Mouse (Mus musculus) Patski (cell line): ENCODE measurements around the gene Olfr643. TPM values are rescaled to one million over a fixed set of nuclear protein-coding genes. Genes with fewer than 3 reads are reported as not detected.
"Not testable (repeated sequence)": the region's sequence is repeated elsewhere in the genome, so short reads cannot be mapped to it uniquely, and the experiment has no call there.

Experiments used
- ATAC-seq: fragments of 100-300 bp; one replicate; pipeline ENCODE4 v1.8.0; 2021
- CTCF ChIA-PET: fragments of 350-600 bp; sonication (Branson Sonifier 250); formaldehyde crosslinking; loops from one replicate; lab custom pipeline; 2022; ENCODE audit warnings: inconsistent platforms; lab: Charles Lee
- POLR2A ChIA-PET: fragments of 350-600 bp; sonication (Branson Sonifier 250); formaldehyde crosslinking; loops from one replicate; lab custom pipeline; 2022; ENCODE audit warnings: antibody characterized with exemption, inconsistent platforms; lab: Charles Lee
- DNase-seq: peaks from one replicate; pipeline ENCODE4 v3.0.0-alpha.2; 2011; ENCODE audit warnings: low read depth, low spot score
- H3K27me3 ChIP-seq: fragments of 371-371 bp; one replicate; pipeline ENCODE4 v1.5.1; 2021
- CTCF ChIP-seq: fragments of 100-300 bp; IDR thresholded peaks from one replicate; pipeline ENCODE4 v1.5.1; 2021
- in situ Hi-C: fragments of 300-500 bp; cut with MboI; formaldehyde crosslinking; loops from 3 replicates; pipeline ENCODE4 v1.11.1; 2018; ENCODE audit warnings: low pct_unique_long_range_greater_than_20kb, mixed read lengths
- polyA plus RNA-seq: library from polyadenylated mRNA; unstranded; gene quantifications from one replicate; pipeline ENCODE4 v1.2.3, GENCODE M21; 2021

Olfr643 gene
- polyA plus RNA-seq, 1 experiment from 2014 or later, result not detected

DNA sequence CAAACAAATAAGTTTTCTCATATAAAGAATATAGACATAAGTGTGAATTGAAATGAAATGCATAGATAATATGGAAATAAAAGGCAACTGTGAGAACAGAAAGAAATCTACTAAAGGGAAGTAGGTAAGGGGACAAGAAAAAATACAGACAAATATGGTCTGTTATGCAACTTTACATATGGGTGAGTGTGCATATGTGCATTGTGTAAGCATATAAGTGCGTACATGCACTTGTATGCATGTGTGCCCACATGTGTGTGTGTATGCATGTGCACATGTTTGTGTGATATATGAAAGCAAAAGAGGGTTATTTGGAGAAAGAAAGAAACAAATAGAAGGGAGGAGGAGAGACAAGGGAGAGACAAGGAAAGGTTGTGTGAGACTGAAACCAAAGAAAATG is 118.3 kb downstream of the Olfr643 start:
- TF ChIP-seq CTCF, result no peak
- in situ Hi-C loops, result no loop called here
- POLR2A ChIA-PET, result no interaction called here
- CTCF ChIA-PET, result no interaction called here
- no peaks in the 10 kb centered on the region for H3K27me3 ChIP-seq
- DNase-seq (no peak), ATAC-seq (no peak)

DNA sequence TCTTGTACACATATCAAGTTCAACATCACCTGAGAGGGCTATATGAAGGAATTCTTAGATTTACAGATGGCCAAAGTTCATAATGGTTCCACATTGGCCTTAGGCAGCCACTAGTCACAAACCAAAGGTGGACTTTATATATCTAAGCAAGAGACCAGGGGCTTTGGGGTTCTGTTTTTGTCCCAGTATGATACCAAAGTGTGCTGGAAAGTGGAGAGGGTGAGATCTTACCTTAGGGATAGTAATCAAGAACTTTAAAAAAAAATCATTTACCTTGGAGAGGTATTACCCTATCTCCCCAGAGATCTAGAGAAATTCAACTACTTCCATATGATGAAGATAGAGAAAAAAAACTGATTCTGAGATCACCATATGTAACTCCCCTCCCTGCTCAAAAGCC is 120.0 kb downstream of the Olfr643 start, which contains the start of gene Olfr639:
Gene Olfr639 (minus strand): TSS at position 101 of the 400 bp plus-strand sequence.
- TF ChIP-seq CTCF, result no peak
- ChIA-PET POLR2A (no interaction called here), CTCF (no interaction called here)
- no peaks in the 10 kb centered on the region for H3K27me3 ChIP-seq
- in situ Hi-C loops, result no loop called here
- DNase-seq, result no peak
- ATAC-seq, result no peak

GRCm38 (mm10) chr7:103999124-103999523 is 138.1 kb downstream of the Olfr643 start:
- ATAC-seq (no peak), DNase-seq (no peak)
- ChIA-PET CTCF (no interaction called here), POLR2A (no interaction called here)
- no peak for TF ChIP-seq CTCF
- no peaks in the 10 kb centered on the region for H3K27me3 ChIP-seq
- in situ Hi-C loops, result no loop called here

DNA sequence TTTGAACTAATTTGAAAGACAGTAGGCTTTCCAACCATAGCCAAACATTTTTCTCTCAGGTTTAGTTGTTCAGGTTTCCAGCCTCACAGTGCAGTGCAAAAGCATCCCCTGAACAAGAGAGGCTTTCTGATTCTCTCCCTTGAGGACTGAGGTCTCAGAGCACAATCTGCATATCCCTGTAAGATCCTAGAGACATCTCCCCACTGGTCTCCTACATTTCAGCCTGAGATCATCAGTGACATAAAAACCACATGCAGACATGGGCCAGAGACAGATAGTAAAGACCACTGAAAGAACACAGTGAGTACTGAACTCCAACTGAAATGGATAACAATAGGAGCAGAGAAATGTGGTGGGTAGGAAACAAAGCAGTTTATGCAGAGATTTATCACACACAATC is 138.8 kb downstream of the Olfr643 start, which contains the start of gene Olfr638:
Gene Olfr638 (plus strand): TSS at position 301 of the 400 bp plus-strand sequence.
- no peak for TF ChIP-seq CTCF
- in situ Hi-C loops, result no loop called here

DNA sequence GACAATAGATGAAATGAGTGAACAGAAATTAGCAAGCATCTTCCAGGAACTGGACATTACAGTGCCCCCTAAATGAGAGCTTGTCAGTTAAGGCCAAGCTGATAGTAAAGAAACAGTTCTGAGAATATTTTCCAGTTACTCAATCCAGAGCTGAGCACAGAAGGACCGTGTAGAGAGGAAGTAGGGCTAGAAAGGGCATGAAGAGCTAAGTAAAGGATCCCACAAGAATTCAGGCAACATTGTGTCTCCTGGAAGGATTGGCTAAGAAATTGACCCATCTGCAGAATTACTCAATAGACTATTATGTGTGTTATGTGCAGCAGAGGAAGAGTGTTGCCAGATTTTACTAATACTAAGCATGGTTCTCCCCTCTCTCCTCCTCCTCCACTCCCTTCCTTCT is 165.4 kb downstream of the Olfr643 start:
- no peak for TF ChIP-seq CTCF
- no peak for ATAC-seq
- ChIA-PET CTCF (no interaction called here), POLR2A (no interaction called here)
- in situ Hi-C loops, result no loop called here
- H3K27me3 ChIP-seq, result no peaks in the 10 kb centered on the region
- DNase-seq, result no peak

More for the DNA sequence above, 138.8 kb downstream of the Olfr643 start, which contains the start of gene Olfr638:
- no peaks in the 10 kb centered on the region for H3K27me3 ChIP-seq
- ChIA-PET CTCF (no interaction called here), POLR2A (no interaction called here)
- no peak for DNase-seq
- ATAC-seq, result no peak

- in situ Hi-C loops, result no loop called here
- no peak for ATAC-seq
These were observed 166.4 kb downstream of the Olfr643 start, which contains the start of gene Olfr635 for GRCm38 (mm10) chr7:103970852-103971251. Gene Olfr635, plus strand, starts transcription at chr7:103971152.

GRCm38 (mm10) chr7:103966873-103967272 is 170.3 kb downstream of the Olfr643 start:
- CTCF ChIA-PET, in situ Hi-C loops, H3K27me3 ChIP-seq, POLR2A ChIA-PET: not testable (repeated sequence)
- DNase-seq (peak; percentile 64), ATAC-seq (peak; percentile 79)

More at GRCm38 (mm10) chr7:103970852-103971251, 166.4 kb downstream of the Olfr643 start, which contains the start of gene Olfr635:
- ChIA-PET POLR2A (no interaction called here), CTCF (no interaction called here)
- no peak for DNase-seq
- H3K27me3 ChIP-seq, result no peaks in the 10 kb centered on the region
- TF ChIP-seq CTCF, result no peak

Other genes with a start within 250 kb of the Olfr643 start
- not detected for gene Olfr64, start 242.9 kb downstream of the Olfr643 start, polyA plus RNA-seq
- gene Olfr65, start 233.9 kb downstream of the Olfr643 start, polyA plus RNA-seq, result not detected
- gene Olfr631, start 208.6 kb downstream of the Olfr643 start, polyA plus RNA-seq, result not detected
- not detected for gene Olfr632, start 203.1 kb downstream of the Olfr643 start, polyA plus RNA-seq
- not detected for gene Olfr633, start 193.0 kb downstream of the Olfr643 start, polyA plus RNA-seq
- gene Olfr635, start 166.3 kb downstream of the Olfr643 start, polyA plus RNA-seq, result not detected
- not detected for gene Olfr638, start 138.7 kb downstream of the Olfr643 start, polyA plus RNA-seq
- 0.03 TPM for gene Olfr639, start 120.1 kb downstream of the Olfr643 start, polyA plus RNA-seq
- not detected for gene Olfr640, start 111.8 kb downstream of the Olfr643 start, polyA plus RNA-seq
- not detected for gene Olfr641, start 102.0 kb downstream of the Olfr643 start, polyA plus RNA-seq
- not detected for gene Olfr642, start 84.7 kb downstream of the Olfr643 start, polyA plus RNA-seq
- not detected for gene 4930516K23Rik, start 76.0 kb downstream of the Olfr643 start, polyA plus RNA-seq
- not detected for gene Olfr644, start 65.5 kb downstream of the Olfr643 start, polyA plus RNA-seq
- not detected for gene Olfr645, start 51.9 kb downstream of the Olfr643 start, polyA plus RNA-seq
- 0.04 TPM for gene Olfr646, start 32.5 kb downstream of the Olfr643 start, polyA plus RNA-seq
- gene Ubqln5, start 7.6 kb downstream of the Olfr643 start, polyA plus RNA-seq, result not detected
- gene Ubqln3, start 5.9 kb upstream of the Olfr643 start, polyA plus RNA-seq, result not detected
- not detected for gene Ubqlnl, start 13.2 kb upstream of the Olfr643 start, polyA plus RNA-seq
- not detected for gene Olfm5, start 27.4 kb upstream of the Olfr643 start, polyA plus RNA-seq
- 0.03 TPM for gene Olfr648, start 46.0 kb upstream of the Olfr643 start, polyA plus RNA-seq
- not detected for gene Olfr649, start 58.6 kb upstream of the Olfr643 start, polyA plus RNA-seq
- gene Trim6, start 81.4 kb upstream of the Olfr643 start, polyA plus RNA-seq, result 0.08 TPM
- gene Trim34a, start 107.1 kb upstream of the Olfr643 start, polyA plus RNA-seq, result 1.6 TPM
- gene Trim5, start 150.7 kb upstream of the Olfr643 start, polyA plus RNA-seq, result 2.3 TPM
- gene Trim12a, start 178.1 kb upstream of the Olfr643 start, polyA plus RNA-seq, result 2.1 TPM
- gene Trim34b, start 192.1 kb upstream of the Olfr643 start, polyA plus RNA-seq, result 1.4 TPM
- 12.2 TPM for gene Trim12c, start 216.0 kb upstream of the Olfr643 start, polyA plus RNA-seq
- not detected for gene Trim30b, start 232.5 kb upstream of the Olfr643 start, polyA plus RNA-seq